Mouse (Mus musculus): ENCODE measurements around the gene Rnf17. TPM values are rescaled to one million over a fixed set of nuclear protein-coding genes. Genes with fewer than 3 reads are reported as not detected.

The Rnf17 gene
- 1 to 10 TPM; 1.4 to 1.7 TPM for total RNA-seq (2021)
- long read RNA-seq, experiment 1, result 0 reads
- long read RNA-seq, experiment 2, partial matches to known transcripts, result 0 of 1 reads
- long read RNA-seq, experiment 2, other reads (novel, unspliced or antisense), result 1 of 1 reads

DNA sequence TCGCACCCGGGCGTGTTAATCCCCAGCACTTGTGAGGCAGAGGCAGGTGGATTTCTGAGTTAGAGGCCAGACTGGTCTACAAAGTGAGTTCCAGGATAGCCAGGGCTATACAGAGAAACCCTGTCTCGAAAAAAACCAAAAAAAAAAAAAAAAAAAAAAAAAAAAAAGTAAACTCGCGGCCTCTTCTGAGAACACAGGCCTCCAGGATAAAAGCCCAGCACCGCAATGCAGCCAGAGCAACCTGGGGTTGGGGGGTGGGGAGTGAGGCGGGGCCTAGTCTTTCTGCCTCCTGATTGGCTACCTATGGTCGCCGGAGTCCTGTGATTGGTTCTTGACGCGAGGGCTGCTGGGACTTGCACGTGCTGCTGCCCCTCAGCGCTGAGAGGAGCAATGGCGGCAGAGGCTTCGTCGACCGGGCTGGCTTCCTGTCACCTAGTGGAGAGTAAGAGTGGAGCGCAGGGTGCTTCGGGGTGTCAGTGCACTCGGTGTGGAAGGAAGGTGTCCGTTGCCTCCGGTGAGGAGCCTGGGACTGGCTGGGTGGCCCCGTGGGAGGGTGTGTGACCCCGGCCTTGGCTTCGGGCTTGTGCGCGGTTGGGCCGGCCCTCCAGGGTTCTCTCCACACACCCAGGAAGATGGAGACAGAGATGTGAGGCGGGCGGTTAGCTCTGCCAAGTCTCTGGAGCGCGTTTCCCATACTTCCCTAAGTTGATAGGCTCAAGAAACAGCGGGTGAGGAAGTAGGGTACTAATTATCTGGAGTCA lies at the start of gene Rnf17:
Rnf17 (plus strand) TSS at position 271 of the 761 bp plus-strand sequence.
- DNase-seq (ENCODE audit: low spot score in 2 of 2), result no peak

DNA sequence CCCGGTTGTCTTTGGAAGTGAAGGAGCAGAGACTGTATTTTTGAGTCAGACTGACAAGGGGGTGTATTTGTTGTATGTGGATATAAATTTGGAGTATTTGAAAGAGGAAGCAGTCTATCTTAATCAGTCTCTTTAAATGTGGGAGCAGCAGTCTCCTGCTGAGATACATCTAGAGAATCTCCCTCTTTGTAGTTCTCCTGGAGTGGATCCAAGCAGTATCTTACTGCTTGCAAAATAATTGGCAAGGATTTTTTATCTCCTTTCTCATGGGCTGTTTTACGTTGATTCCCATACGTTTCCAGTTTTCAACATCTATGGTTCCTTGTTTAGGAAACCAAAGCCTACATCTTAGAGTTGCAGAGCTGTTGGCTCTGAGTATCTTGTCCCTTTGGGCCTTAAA lies 47.6 kb upstream of the Rnf17 start:
- DNase-seq (ENCODE audit: low spot score in 2 of 2), result no peak

DNA sequence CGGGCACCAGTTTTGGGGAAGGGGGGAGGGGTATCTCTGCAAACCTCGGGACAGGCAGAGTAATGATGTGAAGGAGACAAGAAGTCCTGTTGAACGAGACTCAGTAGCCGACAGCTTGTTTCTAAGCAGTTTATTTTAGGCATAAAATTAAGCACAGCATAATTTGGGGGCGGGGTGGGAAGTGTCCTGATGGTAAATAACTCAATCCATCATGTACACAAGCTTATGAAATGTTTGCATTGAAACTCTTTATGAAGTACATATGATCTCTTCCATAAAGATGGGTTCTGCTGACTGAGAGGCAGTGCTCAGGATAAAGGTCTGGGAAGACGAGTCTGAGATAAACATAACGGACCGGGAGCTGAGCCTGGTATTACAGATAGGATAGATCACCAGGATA lies 47.0 kb upstream of the Rnf17 start:
- no peak for DNase-seq (ENCODE audit: low spot score in 2 of 2)

DNA sequence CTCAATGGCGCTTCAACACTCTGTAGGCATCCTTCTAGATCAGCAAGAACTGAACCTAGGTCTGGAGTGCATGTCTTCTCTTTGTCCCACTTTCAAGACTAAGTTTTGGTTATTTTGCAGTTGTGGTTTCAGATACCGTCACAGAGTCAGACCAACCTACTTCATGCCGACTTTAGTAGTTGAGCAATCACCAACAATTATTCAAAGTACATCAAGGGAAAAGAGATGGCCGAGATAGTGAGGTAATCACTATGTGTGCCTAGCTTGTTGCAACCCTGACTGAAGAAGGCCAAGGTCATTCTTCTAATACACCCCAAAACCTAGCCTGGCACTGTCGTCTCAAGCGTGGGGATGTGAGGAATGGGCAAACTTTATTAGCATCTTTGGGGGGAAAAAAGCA lies 46.2 kb upstream of the Rnf17 start:
- DNase-seq (ENCODE audit: low spot score in 2 of 2), result no peak

DNA sequence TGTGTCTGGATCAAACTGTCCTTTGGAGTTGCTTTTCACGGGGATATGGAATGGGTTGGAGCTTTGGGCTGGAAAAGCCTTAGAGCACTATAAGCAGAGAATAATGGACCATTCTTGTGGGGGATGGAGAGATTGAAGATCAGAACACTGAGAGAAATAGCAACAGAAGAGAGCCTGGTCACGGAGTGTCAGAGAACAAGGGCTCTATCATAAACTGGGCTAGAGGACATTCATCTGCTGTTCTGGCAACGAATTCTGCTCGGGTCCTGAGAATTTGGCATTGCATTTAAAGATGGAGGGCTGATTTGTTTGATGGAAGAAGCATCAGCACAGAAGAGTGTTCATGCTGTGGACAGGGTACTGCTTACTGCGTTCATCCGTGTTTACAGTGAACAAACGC lies 44.0 kb upstream of the Rnf17 start:
- no peak for DNase-seq (ENCODE audit: low spot score in 2 of 2)

DNA sequence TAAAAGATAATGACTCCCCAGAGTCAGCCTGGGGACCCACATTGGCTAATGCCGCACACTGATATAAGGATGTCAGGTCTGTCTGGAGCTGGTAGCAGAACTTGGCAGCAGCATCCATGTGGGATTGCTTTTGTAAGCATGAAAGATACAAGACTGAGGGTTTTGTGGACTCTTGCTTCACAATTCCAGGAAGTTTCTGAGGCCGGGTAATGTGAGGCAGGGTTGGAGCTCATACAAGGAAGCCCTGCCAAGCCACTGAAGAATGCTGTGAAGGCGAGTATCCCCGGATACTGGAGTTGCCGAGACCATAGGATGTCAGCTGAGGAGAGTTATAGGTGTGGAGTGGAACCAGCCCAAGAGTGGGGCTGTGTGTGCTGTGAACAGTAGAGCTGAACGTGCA lies 43.2 kb upstream of the Rnf17 start:
- DNase-seq (ENCODE audit: low spot score in 2 of 2), result no peak

DNA sequence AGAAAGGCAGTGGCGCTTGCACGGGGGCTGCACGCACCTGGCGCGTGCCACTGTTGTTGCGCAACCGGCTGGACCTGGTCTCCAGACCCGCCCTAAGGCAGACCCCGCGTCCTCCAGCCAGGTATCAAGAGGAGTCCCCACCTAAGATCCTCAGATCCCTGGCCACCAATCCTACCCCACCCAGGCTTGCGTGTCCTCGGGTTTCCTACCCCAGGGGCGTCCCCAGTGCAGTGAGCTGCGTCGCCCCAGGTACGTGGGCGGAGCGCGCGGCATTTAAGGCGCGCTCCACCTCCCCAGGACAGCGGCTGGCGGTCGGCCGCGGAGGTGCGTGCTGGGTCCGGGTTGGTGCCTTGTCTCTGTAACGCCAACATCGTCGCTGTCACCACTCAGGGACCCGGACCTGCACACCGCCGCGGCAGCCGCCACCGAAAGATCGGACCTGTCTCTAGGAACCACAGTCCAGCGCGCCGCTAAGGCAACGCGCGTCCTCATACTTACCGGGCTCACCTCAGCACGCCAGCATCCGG lies 37.6 kb upstream of the Rnf17 start, which contains the start of gene Atp12a:
Atp12a (plus strand) TSS at position 358 of the 527 bp plus-strand sequence.
- no peak for DNase-seq (ENCODE audit: low spot score in 2 of 2)

DNA sequence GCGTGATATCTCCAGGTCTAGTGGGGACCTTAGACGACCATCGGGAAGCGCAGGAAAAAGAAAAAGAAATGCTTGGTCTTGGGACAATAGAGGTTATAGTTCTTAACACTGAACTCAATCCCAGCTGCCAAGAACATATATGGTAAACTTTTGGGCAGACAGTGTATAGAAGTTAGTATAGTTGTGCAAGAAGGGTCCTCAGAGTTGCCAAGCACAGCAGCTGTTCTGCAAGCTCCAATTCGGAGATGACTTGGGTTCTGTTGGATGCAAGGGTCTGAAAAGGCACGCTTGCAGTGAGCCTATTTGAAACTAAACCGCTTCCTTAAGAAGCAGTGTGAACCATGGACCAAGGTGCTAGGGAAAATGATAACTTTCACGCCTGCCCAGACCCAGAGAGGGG lies 37.1 kb upstream of the Rnf17 start:
- DNase-seq (ENCODE audit: low spot score in 2 of 2), result no peak

DNA sequence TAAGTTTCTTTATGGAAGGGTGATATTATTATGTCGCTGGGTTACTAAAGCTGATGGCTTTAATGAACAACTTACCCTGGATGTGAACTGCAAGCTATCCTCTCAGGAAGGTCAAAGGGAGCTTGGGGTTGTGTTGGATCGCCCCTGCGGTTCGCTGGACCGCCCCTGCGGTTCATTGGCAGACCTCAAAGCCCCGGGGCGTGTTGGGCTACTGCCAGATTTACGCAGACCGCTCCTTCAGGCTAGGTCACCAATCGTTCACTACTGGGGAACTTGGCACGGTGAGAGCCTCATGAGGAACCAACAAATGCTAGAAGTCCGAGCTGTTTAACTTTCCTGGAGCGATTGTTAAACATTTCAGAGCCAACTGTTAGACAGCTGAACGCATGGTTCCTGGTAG lies 35.7 kb upstream of the Rnf17 start:
- no peak for DNase-seq (ENCODE audit: low spot score in 2 of 2)

DNA sequence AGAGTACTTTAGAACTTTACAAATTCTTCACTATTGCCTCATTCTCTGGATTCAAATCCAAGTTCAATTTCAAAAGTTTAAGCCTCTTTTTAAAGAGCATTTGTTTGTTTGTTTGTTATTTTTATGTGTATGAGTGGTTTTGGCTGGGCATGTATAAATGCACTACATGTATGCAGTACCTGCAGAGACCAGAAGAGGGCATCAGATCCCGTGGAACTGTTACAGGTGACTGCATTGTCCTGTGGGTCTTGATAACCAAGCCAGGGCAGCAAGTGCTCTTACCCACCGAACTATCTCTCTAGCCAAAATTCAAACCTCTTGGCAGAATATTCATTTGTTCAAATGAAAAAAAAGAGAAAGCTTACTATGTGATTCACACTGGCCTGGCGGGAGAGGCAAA lies 33.5 kb upstream of the Rnf17 start:
- DNase-seq (ENCODE audit: low spot score in 2 of 2), result no peak

DNA sequence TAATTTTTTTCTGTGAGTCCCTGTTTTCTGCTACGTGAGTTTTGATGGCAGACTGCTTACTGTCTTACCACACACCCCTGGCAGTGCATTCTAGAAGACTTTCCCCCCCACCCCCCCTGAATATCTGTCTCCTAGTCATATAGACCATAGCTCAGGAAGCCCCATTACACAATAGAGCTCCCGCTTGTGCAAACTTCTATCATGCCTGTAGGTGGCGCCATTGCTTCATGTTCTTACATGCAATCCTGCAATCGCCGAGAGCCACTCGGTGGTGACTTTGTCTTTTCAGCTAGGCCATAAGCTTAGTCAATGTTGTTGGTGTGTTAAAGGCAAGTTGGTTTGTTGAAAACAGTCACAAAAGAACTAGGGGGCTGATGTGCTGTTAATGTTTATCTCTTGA lies 26.6 kb upstream of the Rnf17 start:
- DNase-seq (ENCODE audit: low spot score in 2 of 2), result peak; percentile 27 to 63

DNA sequence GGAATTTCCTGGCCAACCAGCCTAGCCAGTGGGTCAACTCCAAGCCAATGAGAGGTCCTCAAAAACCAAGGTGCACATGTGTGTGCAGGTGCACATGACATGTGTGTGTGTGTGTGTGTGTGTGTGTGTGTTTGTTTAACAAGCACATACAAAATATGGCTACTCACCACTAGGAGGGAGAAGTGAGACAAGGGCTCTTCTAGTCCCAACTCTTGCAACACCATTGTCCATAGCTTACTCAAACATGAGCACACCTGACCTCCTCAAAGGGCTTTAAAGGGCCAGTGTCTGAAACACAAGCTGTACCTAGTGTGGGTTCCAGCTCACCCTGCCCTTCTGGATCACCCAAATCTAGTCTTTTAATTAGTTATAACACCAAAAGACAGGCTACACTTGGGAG lies 24.6 kb upstream of the Rnf17 start:
- no peak for DNase-seq (ENCODE audit: low spot score in 2 of 2)

DNA sequence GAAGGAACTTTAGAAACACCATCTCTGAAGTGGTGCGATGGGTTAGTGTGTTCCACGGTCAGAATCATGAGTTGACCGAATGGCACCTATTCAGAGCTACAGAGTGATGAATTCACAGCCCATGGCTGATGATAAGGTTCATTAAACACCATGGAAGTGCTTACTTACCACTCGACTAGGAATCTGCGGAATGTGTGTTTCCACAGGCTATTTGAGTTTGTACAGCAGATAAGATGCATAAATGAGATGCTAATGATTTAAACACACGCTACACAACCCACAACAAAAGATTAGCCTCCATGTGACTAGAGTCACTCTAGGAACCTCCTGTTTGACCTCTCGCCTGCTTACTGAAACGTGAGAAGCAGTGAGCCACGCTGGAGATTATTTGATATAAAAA lies 23.0 kb upstream of the Rnf17 start:
- DNase-seq (ENCODE audit: low spot score in 2 of 2), result no peak

DNA sequence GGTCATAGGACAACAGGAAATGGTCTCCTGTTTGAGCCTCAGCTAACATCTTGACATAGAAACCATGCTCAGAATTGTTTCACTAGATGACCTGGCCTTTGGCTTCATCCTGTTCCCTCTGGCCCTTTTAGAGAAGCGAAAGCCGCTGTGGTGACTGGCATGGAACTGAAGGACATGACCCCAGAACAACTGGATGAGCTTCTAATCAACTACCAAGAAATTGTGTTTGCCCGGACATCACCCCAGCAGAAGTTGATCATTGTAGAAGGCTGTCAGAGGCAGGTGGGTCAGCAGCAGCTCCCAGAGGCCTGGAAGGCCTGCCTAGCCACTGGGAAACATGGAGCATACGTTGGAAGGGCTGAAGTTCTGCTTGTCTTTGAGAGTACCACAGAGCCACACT lies 20.0 kb upstream of the Rnf17 start:
- DNase-seq (ENCODE audit: low spot score in 2 of 2), result no peak

DNA sequence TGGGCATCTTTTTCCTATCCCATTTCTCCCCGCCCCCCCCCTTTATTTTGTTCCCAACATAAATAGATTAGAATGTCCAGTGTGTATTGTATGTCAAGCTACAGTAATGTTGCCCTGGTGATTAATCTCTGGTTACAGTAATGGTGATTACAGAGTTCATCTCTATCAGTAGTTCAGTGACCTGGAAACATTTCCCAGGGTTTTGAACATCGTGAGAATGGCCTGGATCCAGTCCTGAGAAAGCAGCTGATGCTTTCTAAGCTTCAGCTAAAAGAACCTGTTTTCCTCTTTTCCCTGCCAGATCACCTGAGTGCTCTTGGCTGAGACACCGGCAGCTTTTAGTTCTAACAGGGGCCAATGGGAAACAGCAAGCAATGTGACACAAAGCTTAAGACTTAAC lies 12.1 kb upstream of the Rnf17 start:
- DNase-seq (ENCODE audit: low spot score in 2 of 2), result no peak

DNA sequence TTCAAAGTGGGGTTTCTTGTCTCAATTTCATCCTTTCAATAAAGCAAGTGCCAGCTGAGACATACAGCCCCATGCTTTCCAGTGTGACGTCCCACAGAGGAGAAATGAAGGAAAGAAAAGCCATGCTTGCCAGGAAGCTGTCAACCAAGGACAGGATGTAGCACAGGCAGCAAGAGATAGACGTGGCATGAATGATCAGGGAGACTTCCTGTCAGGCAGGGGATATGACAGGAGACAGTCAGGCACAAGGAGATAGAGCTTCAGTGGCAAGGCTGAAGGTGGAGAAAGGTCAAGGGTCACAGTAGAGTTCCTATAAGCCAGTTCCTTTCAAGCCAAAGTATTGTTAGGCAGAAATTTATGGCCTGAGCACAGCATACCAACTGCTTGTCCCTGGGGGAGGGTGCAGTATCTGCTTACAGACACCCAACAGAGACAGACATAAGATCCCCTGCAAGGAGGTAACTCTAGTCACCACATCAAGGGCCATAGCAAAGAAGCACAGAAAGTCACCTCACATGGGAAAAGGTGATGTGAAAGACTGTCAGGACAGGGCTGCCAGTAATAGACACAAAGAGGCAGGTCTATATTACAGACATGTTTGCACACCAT lies 8.6 kb upstream of the Rnf17 start:
- no peak for DNase-seq (ENCODE audit: low spot score in 2 of 2)

DNA sequence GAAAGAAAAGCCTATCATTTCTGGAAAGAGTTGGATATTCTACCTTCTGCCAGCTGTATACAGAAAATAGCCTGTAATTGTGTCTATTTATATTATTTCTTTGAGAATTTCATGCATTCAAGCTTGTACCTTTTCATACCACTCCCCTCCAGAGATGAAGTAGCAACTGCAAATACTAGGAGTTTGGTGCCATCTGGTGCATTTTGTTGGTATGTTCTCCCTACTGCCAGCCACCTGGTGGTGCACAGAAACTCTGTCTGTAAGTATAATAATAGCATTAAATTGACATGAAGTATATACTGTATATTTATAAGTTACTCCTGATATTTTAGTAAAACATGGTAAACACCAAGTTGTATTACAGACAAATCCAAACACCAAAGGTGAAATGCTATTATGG lies 4.4 kb upstream of the Rnf17 start:
- no peak for DNase-seq (ENCODE audit: low spot score in 2 of 2)

DNA sequence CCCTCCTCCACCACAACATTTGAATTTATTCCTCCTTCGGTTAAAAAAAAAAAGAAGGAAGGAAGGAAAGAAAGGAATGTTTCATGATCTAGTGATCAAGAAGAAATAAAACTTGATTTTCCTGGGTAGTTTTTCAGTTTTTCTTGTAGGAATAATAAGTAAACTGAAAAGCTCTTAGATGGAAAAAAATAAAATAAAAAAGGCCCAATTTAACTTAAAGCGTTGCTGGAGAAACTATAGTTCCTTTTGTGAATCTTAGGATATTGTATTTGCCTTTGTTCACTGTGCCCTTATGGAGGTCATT lies 643 bp downstream of the Rnf17 start:
- no peak for DNase-seq (ENCODE audit: low spot score in 2 of 2)

DNA sequence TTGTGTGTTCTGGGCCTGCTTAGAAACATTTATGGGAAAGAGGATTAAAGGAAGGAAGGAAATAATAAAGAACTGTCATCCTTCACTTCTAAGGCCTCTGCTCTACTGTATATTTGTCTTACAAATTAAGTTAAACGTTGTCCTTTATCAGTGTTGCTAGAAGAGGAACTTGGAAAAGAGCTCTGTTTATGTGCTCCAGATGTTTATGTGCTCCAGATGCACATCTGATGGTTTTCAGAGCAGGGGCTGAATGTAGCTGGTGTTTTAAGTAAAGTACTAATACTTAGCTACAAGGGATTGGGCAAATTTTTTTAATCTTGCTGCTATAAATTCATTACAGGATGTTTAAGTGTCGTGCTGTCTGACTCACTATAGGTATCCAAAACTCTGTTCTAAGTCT lies 59.7 kb downstream of the Rnf17 start:
- no peak for DNase-seq (ENCODE audit: low spot score in 2 of 2)

DNA sequence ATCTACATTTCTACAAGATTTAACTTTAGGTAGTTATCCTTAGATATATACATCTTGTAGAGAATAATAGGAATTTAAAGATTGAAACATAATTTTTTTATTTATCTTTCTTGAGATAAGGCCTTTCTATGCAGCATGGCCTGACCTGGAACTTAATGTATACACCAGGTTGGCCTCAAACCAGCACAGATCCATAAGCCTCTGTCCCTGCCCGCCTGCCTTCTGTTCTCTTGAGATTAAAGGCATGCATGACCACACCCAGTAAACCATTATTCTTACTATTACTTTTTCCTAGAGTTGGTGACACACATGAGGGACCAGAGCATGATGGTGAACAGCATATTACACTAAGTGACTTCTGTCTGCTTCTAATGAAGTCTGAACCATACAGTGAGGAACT lies 60.3 kb downstream of the Rnf17 start:
- no peak for DNase-seq (ENCODE audit: low spot score in 2 of 2)

DNA sequence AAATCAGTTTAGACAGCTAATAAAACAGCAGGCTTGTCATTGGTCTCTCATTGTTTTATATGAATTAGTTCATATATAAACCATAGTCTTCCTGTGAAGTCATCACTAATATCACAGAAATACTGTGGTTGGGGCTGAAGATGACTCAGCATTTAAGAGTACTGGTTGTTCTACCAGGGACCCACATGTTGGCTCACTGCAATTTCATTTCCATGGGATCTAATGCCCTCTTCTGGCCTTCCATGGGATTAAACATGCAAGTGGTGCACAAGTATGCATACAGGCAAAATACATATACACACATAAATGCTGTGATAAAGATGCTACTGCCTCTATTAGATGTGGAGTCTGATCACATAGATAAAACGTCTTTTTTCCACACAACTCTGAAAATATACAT lies 65.8 kb downstream of the Rnf17 start:
- DNase-seq (ENCODE audit: low spot score in 2 of 2), result no peak

DNA sequence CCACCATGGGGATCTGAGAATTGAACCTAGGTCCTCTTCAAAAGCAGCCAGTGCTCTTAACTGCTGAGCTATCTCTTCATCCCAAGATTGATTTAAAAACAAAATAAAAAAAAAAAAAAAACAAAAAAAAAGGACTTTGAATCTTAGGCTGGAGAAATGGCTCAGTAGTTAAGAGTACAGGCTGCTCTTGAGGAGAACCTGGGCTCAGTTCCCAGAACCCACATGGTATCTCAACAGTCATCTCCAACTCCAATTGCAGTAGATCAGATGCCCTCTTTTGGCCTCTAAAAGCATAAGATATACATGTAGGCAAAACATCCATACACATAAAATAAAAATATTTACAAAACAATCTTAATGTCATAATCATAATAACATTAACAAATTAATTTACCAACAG lies 87.4 kb downstream of the Rnf17 start:
- no peak for DNase-seq (ENCODE audit: low spot score in 2 of 2)

DNA sequence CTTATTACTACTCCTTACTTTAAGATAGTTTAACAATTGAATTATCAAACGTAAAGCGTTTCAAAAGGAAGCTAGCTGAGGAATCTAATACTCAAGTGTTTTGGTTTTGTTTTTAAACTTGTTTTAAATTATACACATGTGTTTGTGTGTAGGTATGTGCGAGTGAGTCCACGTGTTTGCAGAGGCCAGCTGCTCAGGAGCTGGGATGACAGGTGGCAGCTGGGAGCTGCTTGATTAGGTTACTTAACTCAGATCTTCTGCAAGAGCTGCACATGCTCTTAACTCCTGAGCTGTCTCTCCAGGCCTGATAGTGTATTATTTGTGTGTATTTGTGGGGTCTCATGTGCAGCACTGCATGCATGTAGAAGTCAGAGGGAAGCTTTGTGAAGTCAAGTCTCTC lies 100.0 kb downstream of the Rnf17 start:
- no peak for DNase-seq (ENCODE audit: low spot score in 2 of 2)
